Mouse (Mus musculus): Measurements from ENCODE around the gene Kxd1.

DNA sequence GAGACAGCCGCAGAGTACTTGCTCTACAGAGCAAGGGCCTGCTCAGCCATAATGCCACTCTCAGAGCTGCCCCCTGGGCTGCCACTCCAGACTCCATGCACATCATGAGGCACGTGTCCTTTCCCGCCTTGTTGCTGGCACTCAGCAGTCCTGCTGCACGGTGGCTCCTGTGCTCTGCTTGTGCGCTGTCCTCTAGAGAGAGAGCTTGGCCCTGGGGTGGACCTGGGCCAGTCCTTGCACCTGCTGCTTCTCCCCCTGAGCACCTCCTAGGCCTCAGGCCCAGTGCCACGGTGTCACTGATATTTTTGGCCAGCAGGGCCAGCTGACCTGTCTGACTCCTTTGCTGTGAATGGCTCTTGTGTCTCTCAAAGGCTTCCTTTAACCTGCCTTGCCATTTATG, 43.2 kb upstream of the Kxd1 start:
- TF ChIP-seq CTCF (conservative IDR thresholded peaks at IDR 0.05; ENCODE audit: low read length) (no peak), NANOG (IDR thresholded peaks at IDR 0.05; ENCODE audit: borderline replicate concordance, low read length) (no peak)
